Mouse (Mus musculus) testis, adult 2 months (tissue): ENCODE measurements around the gene Ostm1.

Experiments used
- CTCF ChIP-seq: fragments of 200-500 bp; IDR thresholded peaks from 2 replicates; pipeline ENCODE4 v1.5.1; 2012; ENCODE audit warnings: low read depth, mild to moderate bottlenecking, inconsistent platforms, low read length, moderate library complexity; ENCODE audit not compliant: control insufficient read depth, insufficient read depth, insufficient replicate concordance
- POLR2A ChIP-seq: fragments of 200-500 bp; IDR thresholded peaks from 2 replicates; pipeline ENCODE4 v1.6.1; 2012; ENCODE audit warnings: low read depth, mild to moderate bottlenecking, inconsistent platforms, low read length, moderate library complexity; ENCODE audit not compliant: control insufficient read depth

- TF ChIP-seq CTCF (no peak), POLR2A (no peak)
Observed at GRCm38 (mm10) chr10:42591993-42592686, 8.5 kb downstream of the Ostm1 start.
